Mouse (Mus musculus): Measurements from ENCODE around the gene Col25a1.

DNA sequence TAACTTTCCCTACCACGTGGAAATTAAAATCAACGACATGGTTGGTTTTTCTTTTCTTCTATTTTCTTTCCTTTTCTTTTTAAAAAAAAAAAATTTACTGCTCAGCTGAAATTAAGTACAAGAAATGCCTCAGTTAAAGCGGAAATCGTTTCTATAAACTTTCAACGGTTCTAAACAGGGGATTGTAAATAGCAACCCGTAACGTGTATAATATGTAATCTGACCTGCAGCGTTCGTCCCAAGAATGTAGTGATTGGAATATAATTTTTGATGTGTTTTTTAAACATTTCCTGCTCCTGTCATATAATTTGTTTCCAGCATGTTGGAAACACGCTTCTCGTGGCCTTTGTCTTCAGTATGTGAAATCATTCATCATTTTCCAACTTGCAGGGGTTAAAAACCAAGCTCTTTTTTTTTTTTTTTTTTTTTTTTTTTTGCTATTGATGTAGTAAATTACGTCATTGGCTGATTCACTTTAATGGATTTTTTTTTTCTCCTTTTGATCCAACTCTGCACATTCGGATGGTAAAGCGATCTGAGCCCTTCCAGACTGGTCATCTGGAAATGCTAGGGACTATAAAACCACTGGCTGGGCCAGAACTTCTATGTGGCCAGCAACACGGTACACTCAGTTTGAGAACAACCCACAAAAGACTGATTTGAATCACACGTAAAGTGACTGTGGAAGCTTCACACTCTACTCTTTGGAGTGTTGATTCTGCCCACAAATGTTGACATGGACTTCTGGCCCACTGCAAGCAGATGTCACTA lies 393.3 kb downstream of the Col25a1 start:
- no peak for TF ChIP-seq MYOD1 (IDR thresholded peaks at IDR 0.05; ENCODE audit: control insufficient read depth in 1 of 3, insufficient read length in 2 of 3, low read depth in 2 of 3)
- no peak for TF ChIP-seq TCF3 (IDR thresholded peaks at IDR 0.05; ENCODE audit: insufficient read length, low read depth)
- no peak for TF ChIP-seq POLR2A (IDR thresholded peaks at IDR 0.05; ENCODE audit: insufficient read length, low read depth)
- no peak for TF ChIP-seq USF1 (IDR thresholded peaks at IDR 0.05; ENCODE audit: low read depth)
- TF ChIP-seq POLR2AphosphoS2 (IDR thresholded peaks at IDR 0.05; ENCODE audit: insufficient read length, low read depth), result no peak
- no peak for TF ChIP-seq MAX (IDR thresholded peaks at IDR 0.05; ENCODE audit: low read depth)
- no peak for TF ChIP-seq MYOG (IDR thresholded peaks at IDR 0.05; ENCODE audit: control insufficient read depth in 1 of 3, insufficient read depth in 1 of 3, insufficient read length in 2 of 3, low read depth in 2 of 3)
- no peak for TF ChIP-seq TCF12 (IDR thresholded peaks at IDR 0.05; ENCODE audit: insufficient read depth, poor library complexity, severe bottlenecking)
